Mouse (Mus musculus): ENCODE data around the gene Olfr160. TPM values are rescaled to one million over a fixed set of nuclear protein-coding genes. Genes with fewer than 3 reads are reported as not detected.

The Olfr160 gene
- total RNA-seq (2017) = not detected in 2 replicates

DNA sequence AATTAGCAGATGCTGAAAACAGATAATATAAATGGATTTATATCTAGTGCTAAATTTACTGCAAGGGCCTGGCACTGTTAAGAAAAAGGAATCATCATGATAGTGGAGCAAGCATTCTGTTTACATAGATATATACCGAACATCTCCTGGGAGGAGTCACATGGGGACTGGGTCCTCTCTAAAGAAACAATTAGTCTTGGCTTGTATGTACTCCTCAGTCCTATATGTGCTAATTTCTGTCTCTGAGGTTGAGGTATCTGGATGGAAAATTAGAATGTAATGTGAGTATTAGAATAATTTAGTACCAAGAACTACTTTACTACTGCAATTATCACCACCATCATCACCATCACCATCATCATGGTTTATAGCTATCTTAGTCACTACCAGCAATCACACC, at the start of gene Olfr160:
Olfr160 (minus strand) TSS at position 101 of the 400 bp plus-strand sequence.
- ATAC-seq (replicated peaks; ENCODE audit: low read depth, poor library complexity, severe bottlenecking) = no peak

- peak; percentile 62; the same call in 1 of the 2 replicates for ATAC-seq (replicated peaks; ENCODE audit: low read depth, poor library complexity, severe bottlenecking)
Observed at GRCm38 (mm10) chr9:37762541-37762940, 46.5 kb upstream of the Olfr160 start.

- ATAC-seq (replicated peaks; ENCODE audit: low read depth, poor library complexity, severe bottlenecking) = no peak
Observed at GRCm38 (mm10) chr9:37761728-37762127, 45.7 kb upstream of the Olfr160 start.

DNA sequence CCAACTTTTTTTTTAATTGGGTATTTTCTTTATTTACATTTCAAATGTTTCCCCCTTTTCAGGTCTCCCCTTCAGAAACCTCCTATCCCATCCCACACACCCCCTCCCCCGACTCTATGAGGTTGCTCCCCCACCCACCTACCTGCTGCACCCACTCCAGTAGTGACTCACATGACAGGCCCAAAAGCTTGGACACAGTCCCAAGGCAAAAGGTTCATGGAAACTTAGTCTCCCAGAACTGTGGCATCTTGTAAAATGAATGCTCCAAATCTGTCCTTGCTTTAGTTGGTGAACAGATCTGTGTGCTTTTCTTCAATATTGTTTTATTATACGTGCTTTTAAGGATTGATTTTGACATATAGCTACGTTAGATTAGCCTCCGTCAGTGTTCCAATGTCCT, 36.0 kb upstream of the Olfr160 start:
- no peak for ATAC-seq (replicated peaks; ENCODE audit: low read depth, poor library complexity, severe bottlenecking)

- no peak for ATAC-seq (replicated peaks; ENCODE audit: low read depth, poor library complexity, severe bottlenecking)
Observed at GRCm38 (mm10) chr9:37751467-37751866, 35.4 kb upstream of the Olfr160 start.

GRCm38 (mm10) chr9:37750319-37751075, 34.4 kb upstream of the Olfr160 start:
- no peak for ATAC-seq (replicated peaks; ENCODE audit: low read depth, poor library complexity, severe bottlenecking)

- ATAC-seq (replicated peaks; ENCODE audit: low read depth, poor library complexity, severe bottlenecking) = no peak
Observed at GRCm38 (mm10) chr9:37744806-37745205, 28.8 kb upstream of the Olfr160 start, which contains the start of gene Olfr874. TSS of gene Olfr874 (plus strand) at chr9:37745106.

- ATAC-seq (replicated peaks; ENCODE audit: low read depth, poor library complexity, severe bottlenecking) = no peak
Observed at GRCm38 (mm10) chr9:37734310-37734709, 18.3 kb upstream of the Olfr160 start.

GRCm38 (mm10) chr9:37689970-37690686, 25.9 kb downstream of the Olfr160 start:
- no peak for ATAC-seq (replicated peaks; ENCODE audit: low read depth, poor library complexity, severe bottlenecking)

DNA sequence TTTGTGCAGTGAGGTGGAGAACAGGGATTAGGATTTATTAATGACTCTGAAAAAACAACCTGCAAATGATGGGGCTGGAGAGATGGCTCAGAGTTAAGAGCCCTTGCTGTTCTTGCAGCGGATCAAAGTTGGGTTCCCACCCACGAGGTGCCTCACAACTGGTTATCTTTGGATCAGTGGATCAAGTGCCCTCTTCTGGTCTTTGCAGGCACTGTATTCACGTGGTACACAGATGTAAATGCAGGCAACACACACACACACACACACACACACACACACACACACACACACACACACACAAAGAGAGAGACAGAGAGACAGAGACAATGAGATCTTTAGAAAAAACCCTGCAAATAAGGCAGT, 28.1 kb downstream of the Olfr160 start:
- no peak for ATAC-seq (replicated peaks; ENCODE audit: low read depth, poor library complexity, severe bottlenecking)

DNA sequence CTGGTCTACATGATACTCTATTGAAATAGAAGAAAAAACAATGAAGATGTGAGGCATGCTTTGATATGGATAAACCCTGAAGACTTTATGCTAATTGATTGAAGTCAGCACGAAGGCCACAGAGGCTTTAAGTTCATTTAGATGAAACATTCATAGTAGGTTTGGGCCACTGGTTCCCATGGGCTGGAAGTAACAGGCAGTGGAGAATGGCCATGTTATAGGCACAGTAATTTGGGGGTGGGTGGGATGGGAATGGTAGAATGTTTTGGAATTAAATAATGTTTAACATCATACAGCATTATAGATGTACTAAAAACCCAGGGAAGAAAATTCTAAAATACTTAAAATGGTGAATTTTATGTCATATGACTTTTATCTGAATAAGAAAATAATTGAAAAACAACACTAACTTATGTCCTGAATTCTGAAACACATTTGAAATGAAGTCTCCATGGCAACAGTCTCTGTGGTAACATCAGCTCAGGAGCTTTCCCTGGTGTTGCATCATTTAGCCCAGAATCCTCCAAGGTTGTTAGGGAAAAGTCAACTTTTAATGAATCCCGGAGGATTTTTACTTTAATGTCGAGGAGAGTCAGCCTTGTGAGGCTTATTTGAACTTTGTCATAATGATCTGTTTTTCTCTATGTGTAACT, 28.6 kb downstream of the Olfr160 start:
- ATAC-seq (replicated peaks; ENCODE audit: low read depth, poor library complexity, severe bottlenecking) = no peak

- no peak for ATAC-seq (replicated peaks; ENCODE audit: low read depth, poor library complexity, severe bottlenecking)
Observed at GRCm38 (mm10) chr9:37681123-37681522, 34.9 kb downstream of the Olfr160 start.

DNA sequence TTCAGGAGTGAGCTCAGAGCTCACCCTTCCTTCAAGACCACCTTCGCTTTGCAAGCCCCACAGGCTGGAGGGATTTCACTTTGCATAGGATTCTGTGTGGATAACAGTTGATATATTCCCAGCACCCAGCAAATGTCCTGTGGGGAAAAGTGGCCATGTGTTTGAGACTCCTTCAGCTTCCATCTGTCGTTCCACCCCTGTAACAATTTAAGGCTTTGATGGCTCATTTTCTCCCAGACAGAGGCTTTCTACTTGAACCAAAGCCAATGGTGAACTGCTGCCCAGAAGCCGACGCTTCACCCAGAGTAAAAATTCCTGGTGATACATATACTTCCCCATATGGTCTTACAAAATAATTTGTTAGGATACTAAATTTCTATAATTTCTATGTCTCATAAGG, 40.8 kb downstream of the Olfr160 start:
- no peak for ATAC-seq (replicated peaks; ENCODE audit: low read depth, poor library complexity, severe bottlenecking)

DNA sequence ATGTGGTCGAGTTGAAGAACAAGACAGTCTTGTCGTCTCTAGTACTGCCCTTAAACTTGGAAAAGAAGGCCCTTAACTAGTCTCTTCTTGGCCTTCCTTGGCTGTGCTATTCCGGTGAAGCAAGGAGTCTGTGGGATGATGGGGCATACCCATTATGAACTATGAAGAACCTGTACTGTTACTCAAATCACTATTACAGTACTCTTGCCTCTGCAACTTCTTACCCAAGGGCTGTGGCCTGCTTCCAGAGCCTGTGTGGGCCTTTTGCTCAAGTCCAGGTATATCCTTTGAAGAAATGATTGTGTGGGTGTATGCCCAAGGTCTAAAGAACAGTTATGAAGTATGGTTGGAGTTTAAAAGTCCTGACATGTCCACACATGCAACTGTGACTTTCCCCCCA, 45.8 kb downstream of the Olfr160 start:
- ATAC-seq (replicated peaks; ENCODE audit: low read depth, poor library complexity, severe bottlenecking) = no peak

DNA sequence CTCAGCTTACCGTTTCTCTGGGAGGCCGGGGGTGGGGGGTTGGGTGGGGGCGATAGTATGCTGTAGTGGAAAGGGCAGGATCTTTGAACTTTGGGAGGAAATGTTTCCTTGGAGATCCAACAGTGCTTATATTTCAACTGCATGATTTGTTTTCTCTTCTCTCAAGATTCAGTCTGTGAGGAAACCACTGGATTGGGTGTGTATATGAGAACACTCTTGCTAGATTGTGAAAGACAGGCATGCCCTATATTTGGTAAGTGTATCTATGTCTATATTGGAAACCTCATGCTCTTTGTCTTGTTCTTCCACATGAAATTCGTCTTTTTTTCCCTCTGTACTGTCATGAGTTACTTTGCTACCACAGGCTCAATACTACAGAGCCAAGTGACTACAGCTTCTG, 46.4 kb downstream of the Olfr160 start:
- no peak for ATAC-seq (replicated peaks; ENCODE audit: low read depth, poor library complexity, severe bottlenecking)

- peak; percentile 63 for ATAC-seq (replicated peaks; ENCODE audit: low read depth, poor library complexity, severe bottlenecking)
Observed at GRCm38 (mm10) chr9:37669115-37669514, 46.9 kb downstream of the Olfr160 start, which contains the start of gene Panx3. TSS of gene Panx3 (minus strand) at chr9:37669235.

- ATAC-seq (replicated peaks; ENCODE audit: low read depth, poor library complexity, severe bottlenecking) = no peak
Observed at GRCm38 (mm10) chr9:37666045-37666444, 50.0 kb downstream of the Olfr160 start.

DNA sequence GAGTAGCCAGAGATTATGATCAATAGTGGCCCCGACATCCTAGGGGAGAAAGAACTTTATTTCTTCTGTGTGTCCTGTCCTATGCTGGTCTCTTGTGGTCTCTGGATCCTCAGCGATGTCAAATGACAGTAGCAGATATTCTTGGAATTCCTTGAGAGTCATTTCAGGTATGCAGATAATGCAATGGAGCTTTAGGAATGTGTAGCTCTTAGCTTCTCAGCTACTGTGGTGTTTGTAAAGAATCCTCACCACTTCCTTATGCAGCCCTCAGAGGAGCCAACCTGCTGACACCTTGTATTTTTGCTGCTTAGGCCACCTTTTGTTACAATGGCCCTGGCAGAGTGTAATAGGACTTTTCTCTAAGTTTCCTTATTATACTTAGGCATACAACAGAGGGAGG, 51.4 kb downstream of the Olfr160 start:
- ATAC-seq (replicated peaks; ENCODE audit: low read depth, poor library complexity, severe bottlenecking) = no peak

- ATAC-seq (replicated peaks; ENCODE audit: low read depth, poor library complexity, severe bottlenecking) = no peak
Observed at GRCm38 (mm10) chr9:37663210-37663609, 52.8 kb downstream of the Olfr160 start.

DNA sequence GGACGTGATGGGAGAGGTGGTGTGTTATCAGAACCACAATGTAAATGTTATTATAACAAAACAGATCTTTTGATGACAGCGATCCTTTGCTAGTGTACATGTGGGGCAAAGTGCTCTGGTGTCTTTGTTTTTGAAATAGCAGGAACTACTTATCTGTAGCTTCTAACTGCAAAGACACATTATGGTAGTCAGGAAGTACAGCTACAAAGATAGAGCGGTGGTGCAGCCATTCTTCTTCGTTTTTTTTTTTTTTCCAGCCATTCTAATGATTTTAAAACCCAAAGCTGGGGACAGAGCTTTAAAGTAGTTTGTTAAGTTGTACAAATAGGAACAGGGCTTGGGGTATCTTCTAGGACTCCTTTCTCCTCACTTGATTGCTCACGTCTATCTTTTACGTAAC, 56.6 kb downstream of the Olfr160 start:
- no peak for ATAC-seq (replicated peaks; ENCODE audit: low read depth, poor library complexity, severe bottlenecking)
